Comparison of ENCODE assay signal across 16 mouse cellular contexts in genomic region chr1:185282846-185283245, GRCm38 (mm10). TPM values are rescaled to one million over a fixed set of nuclear protein-coding genes. Genes with fewer than 3 reads are reported as not detected.
DNase-seq lines count a peak whose midpoint lies in the region; ATAC-seq and TF ChIP-seq lines count a peak whose summit lies in the region.
"Had no signal": no experiment of that assay in that cellular context is flagged by ENCODE, and none has a peak within 500 bp of the region (broad histone marks: within the 10 kb centered on the region; RNA-seq: fewer than 3 reads in every experiment).

No protein-coding gene starts in this region.

- no peak overlapping the region for H3K4me3 ChIP-seq in lung, postnatal 0 days (ENCODE audit: low read depth, low read length)
- no peak overlapping the region for H3K4me3 ChIP-seq in gastrocnemius, adult 2 months
- H3K4me3 ChIP-seq: embryonic facial prominence, embryonic 13.5 days; heart, adult 2 months; hindbrain, embryonic 12.5 days; left cerebral cortex, adult 2 months; limb, embryonic 12.5 days; megakaryocyte, embryonic 14.5 days had no signal

- no peak overlapping the region for H3K4me2 ChIP-seq in lung, postnatal 0 days (replicated peaks; ENCODE audit: low read depth, low read length)
- H3K4me2 ChIP-seq: embryonic facial prominence, embryonic 13.5 days; hindbrain, embryonic 12.5 days; limb, embryonic 12.5 days had no signal

- peak; percentile 56 for ATAC-seq in lung, postnatal 0 days

- H3K27me3 ChIP-seq in lung, postnatal 0 days (replicated peaks; ENCODE audit: insufficient read depth, low read length): no peaks in the 10 kb centered on the region
- H3K27me3 ChIP-seq: embryonic facial prominence, embryonic 13.5 days; hindbrain, embryonic 12.5 days; limb, embryonic 12.5 days; megakaryocyte, embryonic 14.5 days had no signal

- H3K9ac ChIP-seq in lung, postnatal 0 days (replicated peaks; ENCODE audit: low read depth): no peak overlapping the region
- H3K9ac ChIP-seq: embryonic facial prominence, embryonic 13.5 days; hindbrain, embryonic 12.5 days; limb, embryonic 12.5 days had no signal

- no peaks in the 10 kb centered on the region; the same call in 1 of the 2 replicates for H3K4me1 ChIP-seq in lung, postnatal 0 days (ENCODE audit: insufficient read depth, low read depth, low read length)
- H3K4me1 ChIP-seq: embryonic facial prominence, embryonic 13.5 days; hindbrain, embryonic 12.5 days; limb, embryonic 12.5 days; megakaryocyte, embryonic 14.5 days had no signal

- WGBS in lung, postnatal 0 days: 83% methylated on average over 11 of the region's 11 CpGs
- 41% methylated on average over 11 of the region's 11 CpGs for WGBS in large intestine, adult 2 months

- H3K9me3 ChIP-seq in lung, postnatal 0 days (ENCODE audit: low read length): no peaks in the 10 kb centered on the region
- H3K9me3 ChIP-seq: embryonic facial prominence, embryonic 13.5 days; hindbrain, embryonic 12.5 days; limb, embryonic 12.5 days; megakaryocyte, embryonic 14.5 days had no signal

- no peak overlapping the region for H3K27ac ChIP-seq in lung, postnatal 0 days (ENCODE audit: low read length)
- no peak overlapping the region for H3K27ac ChIP-seq in gastrocnemius, adult 2 months
- H3K27ac ChIP-seq: embryonic facial prominence, embryonic 13.5 days; heart, adult 2 months; hindbrain, embryonic 12.5 days; left cerebral cortex, adult 2 months; limb, embryonic 12.5 days had no signal

- no peak for TF ChIP-seq EP300 in lung, postnatal 0 days (IDR thresholded peaks at IDR 0.05)

- no peak for TF ChIP-seq CTCF in lung, postnatal 0 days (IDR thresholded peaks at IDR 0.05)
- no peak for TF ChIP-seq CTCF in gastrocnemius, adult 2 months (IDR thresholded peaks at IDR 0.05)

- intact Hi-C loops in gastrocnemius, adult 2 months (cut with DNase I): no loop called here

- peaks cover 53% of the 10 kb centered on the region; the same call in 1 of the 2 replicates for H3K36me3 ChIP-seq in lung, postnatal 0 days (ENCODE audit: insufficient read depth, low read length)

- DNase-seq in cerebellum, postnatal 10 days: peak; percentile 19 to 20
- no peak for DNase-seq in cerebellum, adult 11 months
- DNase-seq in lung, postnatal 0 days (ENCODE audit: low spot score): peak; percentile 35
- no peak for DNase-seq in lung, postnatal 4 days
- peak; percentile 82 for DNase-seq in large intestine, adult 2 months (ENCODE audit: low read depth, low spot score)
- peak; percentile 75 for DNase-seq in yolk sac, embryonic 10.5 days (ENCODE audit: low spot score)
- no peak for DNase-seq in right cerebral cortex, postnatal 4 days
- no peak for DNase-seq in gastrocnemius, adult 2 months
- DNase-seq: cerebellum, adult 11-12 months; heart, adult 2 months; thymus, postnatal 14 days had no signal

RNA-seq across cellular contexts. Expression of gene Iars2, which starts 46.4 kb away (rescaled TPM):
- 22.1 and 22.3 TPM in 2 replicates for polyA plus RNA-seq in lung, postnatal 0 days (2015; fragmentation: Nextera tagmentation; extraction: Ambion mirVana)
- 19.5 and 22.2 TPM in 2 replicates for polyA plus RNA-seq in large intestine, adult 2 months (2012; rRNA removed)
- 10 to 100 TPM; 35.2 to 43.2 TPM for total RNA-seq in gastrocnemius, adult 2 months (2021)

RNA-seq across cellular contexts. Expression of gene Bpnt1, which starts 49.1 kb away (rescaled TPM):
- polyA plus RNA-seq in lung, postnatal 0 days (2015; fragmentation: Nextera tagmentation; extraction: Ambion mirVana): 30.5 and 32.6 TPM in 2 replicates
- 131 and 387 TPM in 2 replicates for polyA plus RNA-seq in large intestine, adult 2 months (2012; rRNA removed)
- 10 to 100 TPM; 14.7 to 23.0 TPM for total RNA-seq in gastrocnemius, adult 2 months (2021)

Comparison
In these comparisons a context has a peak if more than half of its experiments do, and no peak if none do; other contexts are left out.
1. DNase-seq: peak in cerebellum, postnatal 10 days (2 of 2), lung, postnatal 0 days (single experiment), large intestine, adult 2 months (single experiment) and yolk sac, embryonic 10.5 days (single experiment); none in cerebellum, adult 11 months (single experiment), lung, postnatal 4 days (0 of 2), right cerebral cortex, postnatal 4 days (single experiment) and gastrocnemius, adult 2 months (single experiment).